In the genomic region with DNA sequence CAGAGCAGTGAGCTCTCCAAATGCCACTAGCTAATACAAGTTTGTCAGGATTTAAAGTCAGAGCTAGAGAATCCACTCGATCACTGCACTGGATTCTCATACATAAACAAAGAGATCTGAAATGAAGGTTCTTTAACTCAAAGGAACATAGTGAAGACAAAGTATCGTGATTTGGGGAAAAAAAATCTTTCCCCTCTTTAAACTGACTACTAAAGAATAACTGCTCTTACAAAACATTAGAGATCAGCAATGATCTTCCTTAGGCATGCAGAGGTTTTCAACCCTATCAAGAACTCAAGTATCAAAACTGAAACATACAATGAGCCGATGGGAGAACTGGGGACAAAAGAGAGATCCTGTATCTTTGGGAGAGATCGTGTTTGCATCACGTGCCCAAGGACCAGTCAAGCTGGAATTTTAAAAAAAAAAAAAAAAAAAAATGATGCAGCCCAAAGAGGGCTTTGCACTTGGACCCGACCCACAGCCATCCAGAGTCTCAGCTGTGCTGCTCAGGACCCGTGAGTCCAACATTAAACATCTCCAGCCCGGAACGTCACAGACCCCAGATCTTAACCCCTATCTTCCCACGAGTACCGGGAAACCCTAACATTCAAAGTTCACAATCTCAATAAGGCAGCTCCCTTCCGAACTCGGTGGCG, we compare ENCODE assay signal across 8 mouse cellular contexts. TPM values are rescaled to one million over a fixed set of nuclear protein-coding genes. Genes with fewer than 3 reads are reported as not detected.
A peak's percentile ranks its signal among the peaks of the same experiment; 100 is the strongest.
DNase-seq lines count a peak whose midpoint lies in the region; ATAC-seq and TF ChIP-seq lines count a peak whose summit lies in the region.

No protein-coding gene starts in this region.

- no peaks in the 10 kb centered on the region for H3K27me3 ChIP-seq in hindbrain, postnatal 0 days (ENCODE audit: insufficient read depth, low read length)

- H3K4me3 ChIP-seq in left cerebral cortex, adult 2 months: peak overlapping the region; percentile 87
- peak overlapping the region; percentile 89 for H3K4me3 ChIP-seq in hindbrain, postnatal 0 days (ENCODE audit: low read length)

- no peaks in the 10 kb centered on the region for H3K9me3 ChIP-seq in hindbrain, postnatal 0 days (ENCODE audit: low read length)

- no peaks in the 10 kb centered on the region for H3K36me3 ChIP-seq in hindbrain, postnatal 0 days (ENCODE audit: insufficient read depth, low read length)

- WGBS in hindbrain, postnatal 0 days: under 1% methylated on average over 14 of the region's 14 CpGs

- peak; percentile 1 for ATAC-seq in hindbrain, postnatal 0 days
- 0 out of 2 replicates have a peak, but pooled peaks have one; percentile 3 for ATAC-seq in monocyte, adult 5-6 weeks (replicated peaks; ENCODE audit: insufficient number of reproducible peaks, low FRiP score, low TSS enrichment, poor library complexity, severe bottlenecking)

- intact Hi-C loops in left cerebral cortex, adult 2 months (cut with DNase I): loop anchor here (2.0 to 5.0 kb wide), 2 partner anchors 86 to 128 kb away; partner anchors contain the start of gene Slc16a1
- intact Hi-C loops in left cerebral cortex, postnatal 4 days (cut with DNase I): loop anchor here (5.0 kb wide), 1 partner anchor 171 kb away; no protein-coding TSS in a partner anchor

- DNase-seq in left cerebral cortex, adult 2 months (ENCODE audit: extremely low spot score in 1 of 2, low spot score in 2 of 2): no peak
- DNase-seq in left cerebral cortex, postnatal 4 days: no peak
- DNase-seq in brain, embryonic 14.5 days (ENCODE audit: low read depth): peak; percentile 35
- peak; percentile 50 for DNase-seq in hindbrain, postnatal 0 days (ENCODE audit: low spot score)
- DNase-seq in left cerebral cortex, adult 11 months (ENCODE audit: low spot score): no peak
- no peak for DNase-seq in urinary bladder, postnatal 4 days (ENCODE audit: low spot score in 2 of 2)
- no peak for DNase-seq in cerebellum, adult 11 months

- TF ChIP-seq CTCF in left cerebral cortex, adult 2 months (IDR thresholded peaks at IDR 0.05): no peak
- no peak for TF ChIP-seq CTCF in brain, embryonic 14.5 days (IDR thresholded peaks at IDR 0.05; ENCODE audit: borderline replicate concordance, extremely low read depth, insufficient read depth, insufficient read length)
- no peak for TF ChIP-seq CTCF in hindbrain, postnatal 0 days (IDR thresholded peaks at IDR 0.05; ENCODE audit: low read depth)

- peak overlapping the region; percentile 90 for H3K9ac ChIP-seq in hindbrain, postnatal 0 days (replicated peaks; ENCODE audit: low read length)

- H3K4me2 ChIP-seq in hindbrain, postnatal 0 days (ENCODE audit: low read depth, low read length): peak overlapping the region; percentile 58

- TF ChIP-seq POLR2A in brain, embryonic 14.5 days (IDR thresholded peaks at IDR 0.05; ENCODE audit: borderline replicate concordance, extremely low read depth, insufficient read depth, insufficient read length, poor library complexity, severe bottlenecking): no peak

- H3K4me1 ChIP-seq in hindbrain, postnatal 0 days (ENCODE audit: insufficient read depth, low read length): peaks cover 4% of the 10 kb centered on the region

- peak overlapping the region; percentile 99 for H3K27ac ChIP-seq in left cerebral cortex, adult 2 months
- H3K27ac ChIP-seq in hindbrain, postnatal 0 days: peak overlapping the region; percentile 99

RNA-seq across cellular contexts. Expression of gene Lrig2, which starts 0.8 kb away (rescaled TPM):
- total RNA-seq in left cerebral cortex, adult 2 months (2021): 10 to 100 TPM; 29.3 to 31.6 TPM
- 10 to 100 TPM; 35.9 to 36.9 TPM for total RNA-seq in left cerebral cortex, postnatal 4 days (2021)
- 25.2 and 30.3 TPM in 2 replicates for polyA plus RNA-seq in brain, embryonic 14.5 days (2012; rRNA removed)
- total RNA-seq in hindbrain, postnatal 0 days (2014; rRNA removed): 32.1 and 35.7 TPM in 2 replicates
- 15.6 and 16.9 TPM in 2 replicates for polyA plus RNA-seq in hindbrain, postnatal 0 days (2015; fragmentation: Nextera tagmentation; extraction: Ambion mirVana)
- total RNA-seq in monocyte, adult 5-6 weeks (2017): 25.6 to 41.6 TPM (median 29.0 TPM) in 3 replicates

Comparison
In these comparisons a context has a peak if more than half of its experiments do, and no peak if none do; other contexts are left out.
1. DNase-seq: peak in brain, embryonic 14.5 days (single experiment) and hindbrain, postnatal 0 days (single experiment); none in left cerebral cortex, adult 2 months (0 of 2), left cerebral cortex, postnatal 4 days (single experiment), left cerebral cortex, adult 11 months (single experiment), urinary bladder, postnatal 4 days (0 of 2) and cerebellum, adult 11 months (single experiment).